Mouse (Mus musculus) C2C12 (cell line): ENCODE results near the gene Olfr1282. TPM values are rescaled to one million over a fixed set of nuclear protein-coding genes. Genes with fewer than 3 reads are reported as not detected.

Experiments
- H3K27me3 ChIP-seq: one replicate; pipeline ENCODE4 v1.6.1; 2011; ENCODE audit not compliant: control insufficient read depth, insufficient read depth, insufficient read length
- H3K36me3 ChIP-seq: one replicate; pipeline ENCODE4 v1.6.1; 2011; ENCODE audit not compliant: control insufficient read depth, insufficient read depth
- H3K4me3 ChIP-seq: one replicate; pipeline ENCODE4 v1.5.1; 2011; ENCODE audit warnings: mild to moderate bottlenecking, control low read depth; ENCODE audit not compliant: poor library complexity, insufficient read depth, severe bottlenecking
- H3K79me2 ChIP-seq: one replicate; pipeline ENCODE4 v1.6.1; 2011; ENCODE audit not compliant: control insufficient read depth, insufficient read depth
- H3K79me3 ChIP-seq: one replicate; pipeline ENCODE4 v1.6.1; 2011; ENCODE audit warnings: low read depth, control low read depth
- H3ac ChIP-seq: one replicate; pipeline ENCODE3; 2011; ENCODE audit warnings: low read depth; ENCODE audit not compliant: control insufficient read depth, insufficient read length
- CEBPB ChIP-seq: IDR thresholded peaks from one replicate; pipeline ENCODE4 v1.6.1; 2011; ENCODE audit warnings: low read depth, mild to moderate bottlenecking, control low read depth, moderate library complexity
- CTCF ChIP-seq: IDR thresholded peaks from one replicate; pipeline ENCODE4 v1.5.1; 2011; ENCODE audit not compliant: control insufficient read depth, insufficient read depth, insufficient read length
- FOSL1 ChIP-seq: IDR thresholded peaks from one replicate; pipeline ENCODE4 v1.8.0; 2011; ENCODE audit warnings: mild to moderate bottlenecking, low read length; ENCODE audit not compliant: poor library complexity, insufficient read depth, severe bottlenecking
- MAX ChIP-seq: IDR thresholded peaks from one replicate; pipeline ENCODE4 v1.6.1; 2011; ENCODE audit warnings: mild to moderate bottlenecking, control low read depth
- MYOD1 ChIP-seq: IDR thresholded peaks from one replicate; pipeline ENCODE4 v1.6.1; 2011; ENCODE audit warnings: low read depth; ENCODE audit not compliant: control insufficient read depth, insufficient read length
- MYOG ChIP-seq: IDR thresholded peaks from one replicate; pipeline ENCODE4 v1.6.1; 2011; ENCODE audit not compliant: control insufficient read depth, insufficient read length; ENCODE audit errors: extremely low read depth
- USF1 ChIP-seq: IDR thresholded peaks from one replicate; pipeline ENCODE4 v1.6.1; 2011; ENCODE audit warnings: low read depth, mild to moderate bottlenecking, control low read depth, moderate library complexity
- polyA plus RNA-seq: library from polyadenylated mRNA; unstranded; fragments of >200 nt; fragmentation: generic; extraction: Trizol; gene quantifications from one replicate; pipeline ENCODE4 v1.2.1, GENCODE M21; 2012; ENCODE audit warnings: missing spikeins

The Olfr1282 gene
- polyA plus RNA-seq, 1 experiment: not detected

DNA sequence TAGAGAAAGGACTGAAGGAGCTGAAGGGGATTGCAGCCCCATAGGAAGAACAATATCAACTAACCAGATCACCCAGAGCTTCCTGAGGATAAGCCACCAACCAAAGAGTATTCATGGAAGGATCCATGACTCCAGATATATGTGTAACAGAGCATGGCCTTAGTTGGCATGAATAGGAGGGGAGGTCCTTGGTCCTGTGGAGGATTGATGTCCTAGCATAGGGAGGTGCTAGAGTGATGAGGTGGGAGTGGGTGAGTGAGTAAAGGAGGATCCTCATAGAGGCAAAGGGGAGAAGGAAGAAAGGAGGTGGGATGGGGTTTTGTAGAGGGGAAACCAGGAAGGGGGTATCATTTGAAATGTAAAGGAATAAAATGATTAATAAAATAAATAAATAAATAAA, 37.3 kb downstream of the Olfr1282 start:
- TF ChIP-seq MYOD1 (no peak), CEBPB (no peak), MAX (no peak), MYOG (no peak), CTCF (no peak), FOSL1 (no peak), USF1 (no peak)
- Histone ChIP-seq H3K27me3 (no peaks in the 10 kb centered on the region), H3K4me3 (no peak overlapping the region), H3K36me3 (no peaks in the 10 kb centered on the region), H3ac (no peak overlapping the region), H3K79me2 (no peaks in the 10 kb centered on the region), H3K79me3 (no peaks in the 10 kb centered on the region)

GRCm38 (mm10) chr2:111289836-111290235, 46.0 kb downstream of the Olfr1282 start, which contains the start of gene Olfr1278:
TSS of gene Olfr1278 (plus strand) at chr2:111290136.
- H3K36me3 ChIP-seq: no peaks in the 10 kb centered on the region
- H3K79me2 ChIP-seq: no peaks in the 10 kb centered on the region
- no peak within 1 kb of the TSS for H3ac ChIP-seq
- H3K27me3 ChIP-seq: no peaks in the 10 kb centered on the region
- TF ChIP-seq CTCF: no peak
- no peak for TF ChIP-seq MAX
- no peak for TF ChIP-seq MYOG
- TF ChIP-seq FOSL1: no peak
- TF ChIP-seq USF1: no peak
- TF ChIP-seq CEBPB: no peak
- no peak for TF ChIP-seq MYOD1
- H3K4me3 ChIP-seq: no peak within 1 kb of the TSS
- H3K79me3 ChIP-seq: no peaks in the 10 kb centered on the region

Other genes starting within 250 kb of the Olfr1282 start
- not detected for gene Gm13941, start 230.1 kb downstream of the Olfr1282 start, polyA plus RNA-seq
- gene Gm15130, start 183.1 kb downstream of the Olfr1282 start, polyA plus RNA-seq: not detected
- not detected for gene 4930430A15Rik, start 106.5 kb downstream of the Olfr1282 start, polyA plus RNA-seq
- not detected for gene Olfr1275, start 100.8 kb downstream of the Olfr1282 start, polyA plus RNA-seq
- gene Olfr1276, start 81.6 kb downstream of the Olfr1282 start, polyA plus RNA-seq: not detected
- not detected for gene Olfr1277, start 62.0 kb downstream of the Olfr1282 start, polyA plus RNA-seq
- gene Olfr1278, start 45.9 kb downstream of the Olfr1282 start, polyA plus RNA-seq: not detected
- not detected for gene Olfr1279, start 35.4 kb downstream of the Olfr1282 start, polyA plus RNA-seq
- gene Olfr1280, start 22.1 kb downstream of the Olfr1282 start, polyA plus RNA-seq: not detected
- not detected for gene Olfr1281, start 9.6 kb downstream of the Olfr1282 start, polyA plus RNA-seq
- not detected for gene Olfr1283, start 30.7 kb upstream of the Olfr1282 start, polyA plus RNA-seq
- gene Olfr1284, start 39.4 kb upstream of the Olfr1282 start, polyA plus RNA-seq: not detected
- not detected for gene Olfr1286, start 87.0 kb upstream of the Olfr1282 start, polyA plus RNA-seq
- not detected for gene Olfr1287, start 113.1 kb upstream of the Olfr1282 start, polyA plus RNA-seq
- gene Olfr1288, start 138.0 kb upstream of the Olfr1282 start, polyA plus RNA-seq: not detected
- gene Olfr1289, start 144.7 kb upstream of the Olfr1282 start, polyA plus RNA-seq: not detected
- gene Olfr1290, start 157.8 kb upstream of the Olfr1282 start, polyA plus RNA-seq: not detected
- gene Olfr1291-ps1, start 161.1 kb upstream of the Olfr1282 start, polyA plus RNA-seq: not detected
- not detected for gene Olfr1293-ps, start 189.1 kb upstream of the Olfr1282 start, polyA plus RNA-seq
- not detected for gene Olfr1294, start 204.2 kb upstream of the Olfr1282 start, polyA plus RNA-seq
- not detected for gene Olfr1295, start 233.6 kb upstream of the Olfr1282 start, polyA plus RNA-seq